Mouse (Mus musculus): ENCODE data around the gene Serpinb9c.

DNA sequence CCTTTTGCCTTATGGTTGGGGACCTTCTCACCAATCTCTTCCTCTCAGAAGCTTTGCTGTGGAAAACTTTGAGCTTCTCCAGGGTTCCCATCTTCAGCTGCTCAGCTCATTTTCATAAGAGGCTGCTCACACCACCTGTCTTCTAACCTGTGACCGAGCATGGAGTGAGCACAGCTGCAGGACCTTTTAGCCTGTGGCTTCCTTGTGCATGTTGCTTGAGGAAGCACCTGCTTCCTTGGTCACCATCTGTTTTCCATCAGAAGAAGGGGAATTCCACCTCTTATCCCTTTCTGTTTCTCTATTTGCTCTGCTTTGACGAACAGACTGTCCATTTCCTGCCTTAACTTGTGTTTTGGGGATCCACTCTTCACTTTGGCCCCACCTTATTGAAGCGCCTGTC, 46.5 kb downstream of the Serpinb9c start:
- TF ChIP-seq CTCF (conservative IDR thresholded peaks at IDR 0.05; ENCODE audit: insufficient read depth, insufficient read length, low read depth, low read length) (no peak), POLR2A (IDR thresholded peaks at IDR 0.05; ENCODE audit: low read depth, low read length) (no peak)
